Mouse (Mus musculus) kidney, adult 2 months (tissue): ENCODE measurements around the gene Anks6.
A peak's percentile ranks its signal among the peaks of the same experiment; 100 is the strongest.

ENCODE experiments used
- CTCF ChIP-seq: fragments of 200-500 bp; conservative IDR thresholded peaks from 2 replicates; pipeline ENCODE4 v1.5.1; 2011; ENCODE audit warnings: low read depth, mild to moderate bottlenecking, control low read depth, low read length, moderate library complexity, mixed read lengths; ENCODE audit not compliant: insufficient read depth, insufficient read length
- POLR2A ChIP-seq: fragments of 200-500 bp; IDR thresholded peaks from one replicate; pipeline ENCODE4 v1.6.1; 2011; ENCODE audit warnings: low read depth, low read length, control low read depth

GRCm38 (mm10) chr4:47000626-47001395 lies 56.4 kb downstream of the Anks6 start:
- TF ChIP-seq CTCF (peak; percentile 61), POLR2A (no peak)
